Mouse (Mus musculus) liver, adult (tissue): ENCODE results near the gene Gm47985.

Experiments used
- GATA4 ChIP-seq: IDR thresholded peaks from 2 replicates; pipeline ENCODE4 v1.6.1; 2014; ENCODE audit warnings: mild to moderate bottlenecking, low read length; ENCODE audit not compliant: insufficient replicate concordance

The Gm47985 gene

GRCm38 (mm10) chr1:151216417-151216816 lies 34.1 kb downstream of the Gm47985 start:
- no peak for TF ChIP-seq GATA4

DNA sequence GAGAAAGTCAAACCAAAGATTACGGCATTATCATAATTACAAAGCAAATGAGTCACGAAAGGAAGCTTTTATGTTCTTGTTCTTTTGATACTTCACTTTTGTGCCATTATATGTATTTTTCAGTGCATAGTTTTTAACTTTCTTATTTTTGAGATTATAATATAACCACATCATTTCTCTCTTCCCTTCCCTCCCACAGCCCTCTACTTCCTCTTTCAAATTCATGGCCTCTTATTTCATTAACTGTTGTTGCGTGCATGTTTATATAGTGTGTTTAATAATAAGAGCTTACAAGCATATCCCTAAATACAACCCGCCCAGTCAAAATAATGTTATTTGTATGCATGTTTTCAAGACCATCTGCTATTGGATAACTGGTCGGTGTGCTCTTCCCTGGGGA lies 36.7 kb downstream of the Gm47985 start:
- no peak for TF ChIP-seq GATA4

DNA sequence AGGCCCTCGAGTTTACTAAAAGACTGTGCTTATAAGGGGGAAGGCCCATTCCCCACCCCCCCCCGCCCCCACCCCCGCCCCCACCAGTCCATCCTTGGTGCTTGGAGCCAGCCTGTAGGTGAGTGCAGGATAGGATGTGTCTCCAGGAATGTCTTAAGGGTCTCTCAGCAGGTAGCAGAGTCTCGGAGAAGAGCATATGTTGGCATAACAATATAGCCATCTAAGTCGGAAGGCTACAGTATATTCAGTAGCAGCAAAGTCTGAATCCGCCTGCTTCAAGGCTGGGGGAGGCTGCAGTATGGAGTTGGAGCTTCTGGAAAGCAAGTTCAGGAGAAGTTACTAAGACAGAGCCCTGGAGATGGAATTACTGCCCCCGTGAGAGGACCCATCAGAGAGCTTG lies 37.8 kb downstream of the Gm47985 start:
- no peak for TF ChIP-seq GATA4

- TF ChIP-seq GATA4, result no peak
Observed at GRCm38 (mm10) chr1:151222561-151223267, 40.4 kb downstream of the Gm47985 start.

GRCm38 (mm10) chr1:151223377-151223776 lies 41.0 kb downstream of the Gm47985 start:
- TF ChIP-seq GATA4, result no peak

- TF ChIP-seq GATA4, result no peak
Observed at GRCm38 (mm10) chr1:151224536-151224935, 42.2 kb downstream of the Gm47985 start.

DNA sequence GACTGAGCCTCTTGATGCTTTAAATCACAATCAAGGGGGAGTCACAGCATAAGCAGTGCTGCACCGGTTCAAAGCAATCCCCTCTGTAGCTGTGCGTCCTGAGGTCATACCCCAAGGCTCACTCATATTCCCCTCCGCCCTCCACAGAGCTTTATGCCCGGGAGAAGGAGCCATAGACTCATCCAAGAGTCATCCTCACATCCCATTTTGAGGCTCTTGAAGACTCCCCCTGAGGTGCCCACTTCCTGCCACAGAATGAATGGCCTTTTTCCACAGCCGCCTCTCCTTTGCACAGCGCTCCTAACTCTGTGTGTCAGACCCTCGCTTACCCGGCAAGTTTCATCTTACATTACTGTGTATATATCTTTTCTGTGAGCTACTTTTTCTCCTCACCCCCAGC lies 45.2 kb downstream of the Gm47985 start:
- TF ChIP-seq GATA4, result no peak

GRCm38 (mm10) chr1:151228320-151228989 lies 46.1 kb downstream of the Gm47985 start:
- TF ChIP-seq GATA4, result no peak

DNA sequence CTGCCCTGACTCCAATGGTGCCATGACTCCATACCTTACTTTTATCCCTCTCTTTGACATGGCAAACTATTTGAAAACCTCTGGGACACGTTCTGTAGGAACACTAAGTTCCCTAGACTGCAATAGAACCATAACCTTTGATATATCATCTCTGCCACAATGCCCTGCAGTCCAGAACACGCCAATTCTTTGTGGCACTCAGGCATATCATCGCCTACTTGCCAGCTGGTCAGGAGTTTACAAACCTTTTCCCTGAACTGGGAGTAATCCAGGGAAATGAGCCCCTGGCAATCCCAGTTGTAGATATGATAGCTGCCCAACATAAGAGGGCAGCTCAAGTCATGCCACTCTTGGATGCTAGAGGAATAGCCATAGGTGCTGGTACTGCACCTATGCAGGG lies 50.0 kb downstream of the Gm47985 start:
- no peak for TF ChIP-seq GATA4

DNA sequence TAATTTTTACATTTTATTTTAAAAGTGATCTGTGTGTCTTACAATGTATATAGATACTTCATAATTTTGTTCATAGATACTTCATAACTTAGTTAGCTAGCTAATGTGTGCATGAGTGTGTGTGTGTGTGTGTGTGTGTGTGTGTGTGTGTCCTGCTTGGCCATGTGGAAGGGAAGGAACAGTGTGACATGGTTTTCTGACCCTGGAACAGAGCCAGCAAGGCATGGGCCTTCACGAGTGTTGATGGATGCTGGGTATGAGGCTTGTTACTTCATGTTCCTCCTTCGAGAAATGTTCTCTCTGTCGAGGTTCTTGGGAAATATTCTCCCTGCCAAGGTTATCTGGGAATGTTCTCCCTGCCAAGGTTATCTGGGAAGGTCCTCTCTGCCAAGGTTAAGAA lies 51.4 kb downstream of the Gm47985 start:
- TF ChIP-seq GATA4, result no peak
